8 mouse cellular contexts compared by ENCODE assay signal in genomic region chr3:81932141-81933101, GRCm38 (mm10). TPM values are rescaled to one million over a fixed set of nuclear protein-coding genes. Genes with fewer than 3 reads are reported as not detected.
DNase-seq lines count a peak whose midpoint lies in the region; ATAC-seq and TF ChIP-seq lines count a peak whose summit lies in the region.

TSS of gene Ctso (plus strand) at chr3:81932601.

- intact Hi-C loops in heart, postnatal 36 days (cut with DNase I): loop anchor here (5.0 to 10.0 kb wide), 3 partner anchors 100 to 1122 kb away; partner anchors contain the start of gene Plrg1

- peak within 1 kb of the TSS; percentile 66 for H3K4me2 ChIP-seq in forebrain, postnatal 0 days (ENCODE audit: low read depth)
- H3K4me2 ChIP-seq in neural tube, embryonic 14.5 days (ENCODE audit: low read depth, low read length): peak within 1 kb of the TSS; percentile 61

- WGBS in cerebellum, adult 2 months: 8% methylated on average over 27 of the region's 27 CpGs
- 6% methylated on average over 27 of the region's 27 CpGs for WGBS in forebrain, postnatal 0 days
- WGBS in neural tube, embryonic 14.5 days: 10% methylated on average over 27 of the region's 27 CpGs

- peak; percentile 62 for DNase-seq in G1E (ENCODE audit: low spot score)
- peak; percentile 78 to 86 for DNase-seq in cerebellum, adult 2 months
- DNase-seq in forebrain, postnatal 0 days: peak; percentile 92
- peak; percentile 90 to 92 for DNase-seq in heart, postnatal 36 days
- peak; percentile 70 to 93 for DNase-seq in layer of hippocampus, adult 18-20 months (ENCODE audit: low spot score in 2 of 2)
- DNase-seq in lung, adult 18-20 months: peak; percentile 89 to 92

- H3K9ac ChIP-seq in forebrain, postnatal 0 days: peak within 1 kb of the TSS; percentile 75
- peak within 1 kb of the TSS; percentile 59 for H3K9ac ChIP-seq in neural tube, embryonic 14.5 days (replicated peaks; ENCODE audit: low read depth, low read length)

- H3K27ac ChIP-seq in cerebellum, adult 2 months (ENCODE audit: insufficient read depth, low read length): peak within 1 kb of the TSS; percentile 90
- H3K27ac ChIP-seq in forebrain, postnatal 0 days (ENCODE audit: low read depth, low read length): peak within 1 kb of the TSS; percentile 83
- peak within 1 kb of the TSS; percentile 66 for H3K27ac ChIP-seq in neural tube, embryonic 14.5 days (ENCODE audit: low read depth, low read length)
- peak within 1 kb of the TSS; percentile 94 for H3K27ac ChIP-seq in testis, adult 2 months (ENCODE audit: control insufficient read depth, insufficient read depth, low read depth, low read length)

- H3K4me1 ChIP-seq in G1E (ENCODE audit: insufficient read depth, low read depth, low read length): peaks cover 13% of the 10 kb centered on the region; the same call in 1 of the 2 replicates
- 0 out of 2 replicates have a peak, but pooled peaks cover 2% of the 10 kb centered on the region for H3K4me1 ChIP-seq in cerebellum, adult 2 months (ENCODE audit: control insufficient read depth, insufficient read depth, low read length)
- H3K4me1 ChIP-seq in forebrain, postnatal 0 days (ENCODE audit: insufficient read depth): peaks cover 3% of the 10 kb centered on the region; the same call in 1 of the 2 replicates
- H3K4me1 ChIP-seq in neural tube, embryonic 14.5 days (ENCODE audit: control insufficient read depth, insufficient read depth, low read length): no peaks in the 10 kb centered on the region; the same call in 1 of the 2 replicates
- peaks cover 3% of the 10 kb centered on the region for H3K4me1 ChIP-seq in testis, adult 2 months (ENCODE audit: control insufficient read depth, insufficient read depth, low read length)

- no peaks in the 10 kb centered on the region for H3K36me3 ChIP-seq in G1E (replicated peaks)
- no peaks in the 10 kb centered on the region for H3K36me3 ChIP-seq in forebrain, postnatal 0 days (ENCODE audit: insufficient read depth)
- H3K36me3 ChIP-seq in neural tube, embryonic 14.5 days (ENCODE audit: control insufficient read depth, insufficient read depth, low read length): no peaks in the 10 kb centered on the region
- no peaks in the 10 kb centered on the region for H3K36me3 ChIP-seq in testis, adult 2 months (ENCODE audit: control insufficient read depth, insufficient read depth, low read length)

- H3K27me3 ChIP-seq in G1E (ENCODE audit: insufficient read depth, low read length): no peaks in the 10 kb centered on the region
- H3K27me3 ChIP-seq in cerebellum, adult 2 months (ENCODE audit: control insufficient read depth, insufficient read depth, low read length): no peaks in the 10 kb centered on the region
- H3K27me3 ChIP-seq in forebrain, postnatal 0 days (ENCODE audit: insufficient read depth, low read length): no peaks in the 10 kb centered on the region
- no peaks in the 10 kb centered on the region for H3K27me3 ChIP-seq in neural tube, embryonic 14.5 days (ENCODE audit: control insufficient read depth, insufficient read depth, low read length)
- no peaks in the 10 kb centered on the region for H3K27me3 ChIP-seq in testis, adult 2 months (ENCODE audit: control insufficient read depth, insufficient read depth, low read length)

- peak; percentile 78 for ATAC-seq in G1E (ENCODE audit: extremely low read depth, insufficient number of reproducible peaks, low FRiP score, poor library complexity, severe bottlenecking)
- ATAC-seq in forebrain, postnatal 0 days: peak; percentile 91
- ATAC-seq in neural tube, embryonic 14.5 days (ENCODE audit: low read depth): peak; percentile 88

- peak within 1 kb of the TSS; percentile 78 for H3K4me3 ChIP-seq in G1E (ENCODE audit: low read depth, low read length)
- peak within 1 kb of the TSS; percentile 90 for H3K4me3 ChIP-seq in cerebellum, adult 2 months (replicated peaks; ENCODE audit: insufficient read depth, low read depth, low read length)
- H3K4me3 ChIP-seq in forebrain, postnatal 0 days (ENCODE audit: low read depth, low read length): peak within 1 kb of the TSS; percentile 58
- H3K4me3 ChIP-seq in neural tube, embryonic 14.5 days (ENCODE audit: low read depth, low read length): peak within 1 kb of the TSS; percentile 62
- peak within 1 kb of the TSS; percentile 92 for H3K4me3 ChIP-seq in testis, adult 2 months (ENCODE audit: control insufficient read depth, low read depth, low read length)

- H3K9me3 ChIP-seq in G1E (replicated peaks): no peaks in the 10 kb centered on the region
- H3K9me3 ChIP-seq in forebrain, postnatal 0 days (ENCODE audit: low read length): no peaks in the 10 kb centered on the region
- no peaks in the 10 kb centered on the region for H3K9me3 ChIP-seq in neural tube, embryonic 14.5 days (ENCODE audit: control insufficient read depth, low read length)

- TF ChIP-seq CTCF in G1E (IDR thresholded peaks at IDR 0.05; ENCODE audit: low read depth, low read length): peak; percentile 32; the same call in 1 of the 2 replicates
- TF ChIP-seq CTCF in cerebellum, adult 2 months (IDR thresholded peaks at IDR 0.05; ENCODE audit: borderline replicate concordance, insufficient read depth, low read depth, low read length): peak; percentile 75
- TF ChIP-seq CTCF in forebrain, postnatal 0 days (IDR thresholded peaks at IDR 0.05; ENCODE audit: low read depth): peak; percentile 79
- TF ChIP-seq CTCF in testis, adult 2 months (IDR thresholded peaks at IDR 0.05; ENCODE audit: control insufficient read depth, insufficient read depth, insufficient replicate concordance, low read depth, low read length): peak; percentile 25; the same call in 1 of the 2 replicates

- no peak for TF ChIP-seq POLR2A in cerebellum, adult 2 months (IDR thresholded peaks at IDR 0.05; ENCODE audit: borderline replicate concordance, insufficient read depth, low read length)
- TF ChIP-seq POLR2A in testis, adult 2 months (IDR thresholded peaks at IDR 0.05; ENCODE audit: control insufficient read depth, low read depth, low read length): peak; percentile 13; the same call in 1 of the 2 replicates

RNA-seq across cellular contexts. Expression of gene Ctso, which starts in this region (rescaled TPM):
- total RNA-seq in G1E (2014; fragmentation: Nextera tagmentation) (6.5 and 10.3 TPM in 2 replicates), G1E (2017) (3.6 and 3.9 TPM in 2 replicates)
- polyA plus RNA-seq in G1E (2012): 2.3 and 2.4 TPM in 2 replicates
- polyA plus RNA-seq in cerebellum, adult 2 months (2012; rRNA removed): 18.9 and 19.4 TPM in 2 replicates
- total RNA-seq in forebrain, postnatal 0 days (2014; rRNA removed): 6.1 and 9.2 TPM in 2 replicates
- polyA plus RNA-seq in forebrain, postnatal 0 days (2015; fragmentation: Nextera tagmentation; extraction: Ambion mirVana): 11.8 and 13.6 TPM in 2 replicates
- total RNA-seq in heart, postnatal 36 days (2021): 1 to 10 TPM; 8.7 to 9.5 TPM
- 10 to 100 TPM; 18.0 to 20.6 TPM for total RNA-seq in layer of hippocampus, adult 18-20 months (2021)
- 11.6 and 11.7 TPM in 2 replicates for polyA plus RNA-seq in neural tube, embryonic 14.5 days (2014; fragmentation: Nextera tagmentation; extraction: Ambion mirVana)
- polyA plus RNA-seq in testis, adult 2 months (2012; rRNA removed): 3.3 and 4.0 TPM in 2 replicates

Comparison
In these comparisons a context has a peak if more than half of its experiments do, and no peak if none do; other contexts are left out.
1. Peak in every context shown above with its lines: DNase-seq, ATAC-seq, H3K4me3 ChIP-seq and H3K27ac ChIP-seq.
2. CTCF ChIP-seq: peak in every context shown above with its lines; median percentile 79 in forebrain, postnatal 0 days; 75 in cerebellum, adult 2 months; 32 in G1E; 25 in testis, adult 2 months.